Mouse (Mus musculus) CH12.LX (cell line): Measurements from ENCODE around the gene Ccl26. TPM values are rescaled to one million over a fixed set of nuclear protein-coding genes. Genes with fewer than 3 reads are reported as not detected.

Experiments used
- DNase-seq: peaks from one replicate; pipeline ENCODE4 v3.0.0-alpha.2; 2013; ENCODE audit errors: extremely low read depth
- H3K27ac ChIP-seq: 2 replicates; pipeline ENCODE4 v1.5.1; 2012; ENCODE audit warnings: low read depth, mild to moderate bottlenecking, control low read depth, moderate library complexity; ENCODE audit not compliant: insufficient read depth
- H3K27me3 ChIP-seq: replicated peaks from 2 replicates; pipeline ENCODE3; 2012; ENCODE audit warnings: inconsistent platforms
- H3K36me3 ChIP-seq, 2 experiments: replicated peaks in 1 of 2; 2 replicates each; pipeline versions ENCODE3 to v1.6.1; 2012; ENCODE audit warnings: inconsistent platforms in 1 of 2, low read length in 1 of 2, mild to moderate bottlenecking in 1 of 2, mixed read lengths in 1 of 2, moderate library complexity in 1 of 2; ENCODE audit not compliant: control insufficient read depth in 1 of 2, insufficient read depth in 1 of 2
- H3K4me1 ChIP-seq, 2 experiments: 2 replicates each; pipeline ENCODE4 v1.6.1; 2012; ENCODE audit warnings: inconsistent platforms in 1 of 2, moderate library complexity in 1 of 2; ENCODE audit not compliant: insufficient read depth in 2 of 2, control insufficient read depth in 1 of 2
- H3K4me2 ChIP-seq: 2 replicates; pipeline ENCODE4 v1.6.1; 2012; ENCODE audit warnings: low read depth, mild to moderate bottlenecking, control low read depth; ENCODE audit not compliant: poor library complexity, insufficient read depth, severe bottlenecking
- H3K4me3 ChIP-seq, 3 experiments: fragments of 150-350 bp in 1 of 3; sonication (generic) in 1 of 3; replicated peaks in 1 of 3; 2 replicates each; pipeline versions ENCODE3 to v1.5.1; 2011 to 2012; ENCODE audit warnings: low read depth in 2 of 3, low read length in 2 of 3, mild to moderate bottlenecking in 2 of 3, moderate library complexity in 2 of 3, control low read depth in 1 of 3, improper control_type of control experiment in 1 of 3, inconsistent platforms in 1 of 3, mixed read lengths in 1 of 3; ENCODE audit not compliant: poor library complexity in 1 of 3
- H3K79me2 ChIP-seq: replicated peaks from 2 replicates; pipeline ENCODE4 v1.6.1; 2012; ENCODE audit warnings: mild to moderate bottlenecking, moderate library complexity; ENCODE audit not compliant: control insufficient read depth, poor library complexity, insufficient read depth, severe bottlenecking; ENCODE audit errors: extremely low read depth
- H3K9ac ChIP-seq: 2 replicates; pipeline ENCODE4 v1.6.1; 2012; ENCODE audit warnings: low read depth, mild to moderate bottlenecking, control low read depth, moderate library complexity; ENCODE audit not compliant: insufficient read depth
- H3K9me3 ChIP-seq: replicated peaks from 2 replicates; pipeline ENCODE3; 2012; ENCODE audit warnings: low read length, inconsistent platforms, mixed read lengths
- BHLHE40 ChIP-seq: IDR thresholded peaks from 2 replicates; pipeline ENCODE4 v1.6.1; 2011; ENCODE audit warnings: mild to moderate bottlenecking, low read depth, low read length, improper control_type of control experiment
- CHD1 ChIP-seq: IDR thresholded peaks from 2 replicates; pipeline ENCODE4 v1.6.1; 2012; ENCODE audit warnings: low read depth, low read length, improper control_type of control experiment, inconsistent platforms
- E2F4 ChIP-seq: IDR thresholded peaks from 2 replicates; pipeline ENCODE4 v1.6.1; 2011; ENCODE audit warnings: low read depth, low read length, improper control_type of control experiment; ENCODE audit not compliant: insufficient replicate concordance
- IRF4 ChIP-seq: IDR thresholded peaks from 2 replicates; pipeline ENCODE4 v1.6.1; 2014; ENCODE audit warnings: low read depth, mild to moderate bottlenecking, inconsistent platforms, low read length, improper control_type of control experiment
- MAFK ChIP-seq: IDR thresholded peaks from 2 replicates; pipeline ENCODE4 v1.6.1; 2011; ENCODE audit warnings: low read length, improper control_type of control experiment; ENCODE audit not compliant: insufficient replicate concordance
- MAX ChIP-seq: IDR thresholded peaks from 2 replicates; pipeline ENCODE4 v1.6.1; 2011; ENCODE audit warnings: low read length, improper control_type of control experiment
- MAZ ChIP-seq: IDR thresholded peaks from 2 replicates; pipeline ENCODE4 v1.6.1; 2012; ENCODE audit warnings: low read depth, mild to moderate bottlenecking, inconsistent platforms, low read length, improper control_type of control experiment, moderate library complexity
- MEF2A ChIP-seq: IDR thresholded peaks from 2 replicates; pipeline ENCODE4 v1.6.1; 2014; ENCODE audit warnings: low read depth, mild to moderate bottlenecking, inconsistent platforms, low read length, improper control_type of control experiment, borderline replicate concordance
- NELFE ChIP-seq: IDR thresholded peaks from 2 replicates; pipeline ENCODE4 v1.6.1; 2011; ENCODE audit warnings: low read depth, low read length, improper control_type of control experiment
- NRF1 ChIP-seq: IDR thresholded peaks from 2 replicates; pipeline ENCODE4 v1.6.1; 2014; ENCODE audit warnings: low read depth, mild to moderate bottlenecking, inconsistent platforms, low read length, improper control_type of control experiment, moderate library complexity
- POLR2A ChIP-seq: IDR thresholded peaks from 2 replicates; pipeline ENCODE4 v1.6.1; 2011; ENCODE audit warnings: low read depth, mild to moderate bottlenecking, improper control_type of control experiment, low read length
- RAD21 ChIP-seq: IDR thresholded peaks from 2 replicates; pipeline ENCODE4 v1.6.1; 2011; ENCODE audit warnings: low read depth, mild to moderate bottlenecking, low read length, improper control_type of control experiment, moderate library complexity
- RCOR1 ChIP-seq: conservative IDR thresholded peaks from 2 replicates; pipeline ENCODE4 v1.6.1; 2012; ENCODE audit warnings: low read depth, mild to moderate bottlenecking, inconsistent platforms, low read length, improper control_type of control experiment
- TBP ChIP-seq: conservative IDR thresholded peaks from 2 replicates; pipeline ENCODE4 v1.6.1; 2011; ENCODE audit warnings: low read depth, low read length, improper control_type of control experiment
- UBTF ChIP-seq: IDR thresholded peaks from 2 replicates; pipeline ENCODE4 v1.6.1; 2012; ENCODE audit warnings: low read depth, mild to moderate bottlenecking, inconsistent platforms, low read length, improper control_type of control experiment, moderate library complexity
- USF1 ChIP-seq: IDR thresholded peaks from 2 replicates; pipeline ENCODE4 v1.6.1; 2014; ENCODE audit warnings: low read depth, mild to moderate bottlenecking, inconsistent platforms, low read length, improper control_type of control experiment
- ZMIZ1 ChIP-seq: IDR thresholded peaks from 2 replicates; pipeline ENCODE4 v1.6.1; 2012; ENCODE audit warnings: low read depth, mild to moderate bottlenecking, inconsistent platforms, low read length, improper control_type of control experiment
- ZNF384 ChIP-seq: IDR thresholded peaks from 2 replicates; pipeline ENCODE4 v1.6.1; 2012; ENCODE audit warnings: low read depth, low read length, improper control_type of control experiment, inconsistent platforms
- dilution Hi-C: fragments of 300-500 bp; cut with MboI; formaldehyde crosslinking; loops from 2 replicates; pipeline ENCODE4 v1.14.3; 2020; ENCODE audit warnings: low sequenced_read_pairs; ENCODE audit not compliant: extremely low pct_unique_long_range_greater_than_20kb, extremely low pct_ligation_motif_present
- in situ Hi-C: fragments of 300-500 bp; cut with MboI; formaldehyde crosslinking; loops from 3 replicates; pipeline ENCODE4 v1.14.3; 2019; ENCODE audit warnings: low sequenced_read_pairs, low pct_ligation_motif_present, low pct_unique_long_range_greater_than_20kb, mixed read lengths
- polyA plus RNA-seq: library from polyadenylated mRNA; unstranded; fragments of >175 nt; gene quantifications from 2 replicates; pipeline ENCODE4 v1.2.1, GENCODE M21; 2012; ENCODE audit warnings: low read depth; ENCODE audit not compliant: insufficient read length
- total RNA-seq, 2 experiments: library from RNA; depleted of rRNA; stranded (reverse); fragments of 300-350 nt in 1 of 2; fragments of >200 nt in 1 of 2; gene quantifications; 2 replicates each; pipeline ENCODE4 v1.2.3; 2012 to 2014

Gene Ccl26
- total and polyA plus RNA-seq, 3 experiments, result not detected

GRCm38 (mm10) chr5:135524660-135525560 is 38.5 kb downstream of the Ccl26 start:
- peaks cover 3% of the 10 kb centered on the region for H3K9me3 ChIP-seq
- no peak overlapping the region for H3K27ac ChIP-seq
- in situ Hi-C loops (no loop called here), dilution Hi-C loops (no loop called here)
- H3K4me2 ChIP-seq, result no peak overlapping the region
- DNase-seq, result no peak
- no peaks in the 10 kb centered on the region for H3K27me3 ChIP-seq
- peaks cover 0 to 10% of the 10 kb centered on the region in 2 experiments; a peak in 2 of 4 replicates for H3K4me1 ChIP-seq
- TF ChIP-seq USF1 (no peak), E2F4 (no peak), MAZ (no peak), CHD1 (no peak), NRF1 (no peak), MEF2A (no peak), ZNF384 (no peak), MAX (no peak), IRF4 (no peak), ZMIZ1 (no peak), NELFE (no peak), RAD21 (no peak), BHLHE40 (no peak), MAFK (no peak)
- no peaks in the 10 kb centered on the region for H3K36me3 ChIP-seq
- no peak overlapping the region for H3K9ac ChIP-seq
- no peak overlapping the region for H3K4me3 ChIP-seq
- no peaks in the 10 kb centered on the region for H3K79me2 ChIP-seq

- dilution Hi-C loops, result no loop called here
- Histone ChIP-seq H3K4me3 (no peak overlapping the region), H3K9ac (no peak overlapping the region), H3K9me3 (peaks cover 3% of the 10 kb centered on the region), H3K79me2 (no peaks in the 10 kb centered on the region), H3K4me1 (peaks cover 0 to 4% of the 10 kb centered on the region in 2 experiments; a peak in 1 of 4 replicates), H3K36me3 (no peaks in the 10 kb centered on the region), H3K27ac (no peak overlapping the region), H3K4me2 (no peak overlapping the region), H3K27me3 (no peaks in the 10 kb centered on the region)
- in situ Hi-C loops, result no loop called here
- TF ChIP-seq RAD21 (no peak), UBTF (no peak), NRF1 (no peak), POLR2A (no peak), CHD1 (no peak), MAZ (no peak), TBP (no peak), RCOR1 (no peak)
- DNase-seq, result no peak
These were observed 39.3 kb downstream of the Ccl26 start for GRCm38 (mm10) chr5:135524087-135524486.
